Mouse (Mus musculus): ENCODE data around the gene Fdx1. TPM values are rescaled to one million over a fixed set of nuclear protein-coding genes. Genes with fewer than 3 reads are reported as not detected.

Gene Fdx1
- total RNA-seq, 2 experiments from 2014 or later: 19.3 to 20.2 TPM

- DNase-seq (ENCODE audit: low spot score in 2 of 2): no peak
Observed at GRCm38 (mm10) chr9:51914481-51915120, 48.8 kb downstream of the Fdx1 start.

GRCm38 (mm10) chr9:51908838-51909237 is 54.5 kb downstream of the Fdx1 start:
- DNase-seq (ENCODE audit: low spot score in 2 of 2): peak; percentile 78 to 83

GRCm38 (mm10) chr9:51908255-51908654 is 55.1 kb downstream of the Fdx1 start:
- DNase-seq (ENCODE audit: low spot score in 2 of 2): no peak

- DNase-seq (ENCODE audit: low spot score in 2 of 2): no peak
Observed at GRCm38 (mm10) chr9:51906938-51907337, 56.4 kb downstream of the Fdx1 start.

Other genes with a start within 250 kb of the Fdx1 start
- gene Arhgap20, start 198.2 kb downstream of the Fdx1 start, total RNA-seq (2021): 10 to 100 TPM; 75.6 to 79.5 TPM
- gene Rdx, start 83.6 kb upstream of the Fdx1 start, total RNA-seq (2021): 10 to 100 TPM; 42.9 to 44.5 TPM
- 10 to 100 TPM; 12.8 to 18.3 TPM for gene Zc3h12c, start 205.0 kb upstream of the Fdx1 start, total RNA-seq (2021)